Mouse (Mus musculus) stomach, embryonic 16.5 days (tissue): ENCODE measurements around the gene Adgrg5. TPM values are rescaled to one million over a fixed set of nuclear protein-coding genes. Genes with fewer than 3 reads are reported as not detected.

Experiments used
- ATAC-seq: fragments of 200-750 bp; cut with Nextera tagmentation; 2 replicates; pipeline ENCODE4 v1.8.0; 2017; ENCODE audit warnings: moderate number of reproducible peaks, moderate TSS enrichment; ENCODE audit not compliant: insufficient read depth, low FRiP score
- H3K27ac ChIP-seq: fragments of 300-500 bp; sonication (generic); 2 replicates; pipeline ENCODE4 v1.5.1; 2014; ENCODE audit warnings: low read length
- H3K27me3 ChIP-seq: fragments of 300-500 bp; sonication (generic); 2 replicates; pipeline ENCODE4 v1.6.1; 2014; ENCODE audit warnings: low read length, control low read depth, mixed read lengths; ENCODE audit not compliant: control insufficient read depth, insufficient read depth
- H3K36me3 ChIP-seq: fragments of 300-500 bp; sonication (generic); 2 replicates; pipeline ENCODE4 v1.6.1; 2014; ENCODE audit warnings: low read length; ENCODE audit not compliant: control insufficient read depth, insufficient read depth
- H3K4me1 ChIP-seq: fragments of 300-500 bp; sonication (generic); 2 replicates; pipeline ENCODE4 v1.6.1; 2014; ENCODE audit warnings: low read length, control low read depth, mixed read lengths; ENCODE audit not compliant: control insufficient read depth, insufficient read depth
- H3K4me2 ChIP-seq: fragments of 300-500 bp; sonication (generic); 2 replicates; pipeline ENCODE4 v1.6.1; 2014; ENCODE audit warnings: low read depth, low read length, mixed read lengths
- H3K4me3 ChIP-seq: fragments of 300-500 bp; sonication (generic); replicated peaks from 2 replicates; pipeline ENCODE4 v1.5.1; 2014; ENCODE audit warnings: mild to moderate bottlenecking, low read length
- H3K9ac ChIP-seq: fragments of 300-500 bp; sonication (generic); 2 replicates; pipeline ENCODE4 v1.6.1; 2014; ENCODE audit warnings: low read length
- H3K9me3 ChIP-seq: fragments of 300-500 bp; sonication (generic); replicated peaks from 2 replicates; pipeline ENCODE4 v1.6.1; 2016; ENCODE audit warnings: low read length, control low read depth; ENCODE audit not compliant: control insufficient read depth
- WGBS: fragments of 180-500 bp; shearing (Covaris S2); extraction: QIAGEN DNeasy Blood & Tissue Kit; methylation state at CpG from one replicate; pipeline ENCODE4 v1.1.7; 2014; 5-methylcytosine and 5-hydroxymethylcytosine counted together
- polyA plus RNA-seq: library from polyadenylated mRNA; unstranded; fragments of >200 nt; fragmentation: Nextera tagmentation; extraction: Ambion mirVana; gene quantifications from 2 replicates; pipeline ENCODE4 v1.2.1, GENCODE M21; 2015

The Adgrg5 gene
- polyA plus RNA-seq, 1 experiment from 2014 or later: 0.45 TPM

DNA sequence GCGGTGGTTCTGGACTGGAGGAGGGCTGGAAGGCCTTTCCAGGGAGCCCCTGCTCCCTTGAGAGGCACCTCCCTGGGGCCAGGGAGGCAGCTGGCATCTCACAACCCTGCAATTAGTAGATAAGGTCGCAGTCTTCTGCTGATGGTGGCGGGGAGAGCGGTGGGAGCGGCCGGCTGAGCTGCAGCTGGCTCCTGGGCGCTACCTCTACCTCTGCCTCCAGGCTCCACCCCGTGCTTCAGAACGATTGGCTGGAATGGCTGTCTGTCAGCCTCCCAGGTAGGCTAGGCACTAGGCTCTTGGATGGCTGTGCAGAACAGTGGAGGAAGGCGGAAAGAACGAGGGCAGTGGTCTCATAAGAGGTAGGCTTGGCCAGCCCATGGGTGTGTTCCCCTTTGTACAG, 24.2 kb upstream of the Adgrg5 start:
- no peaks in the 10 kb centered on the region for H3K27me3 ChIP-seq
- WGBS: 23% methylated on average over 11 of the region's 11 CpGs
- peak overlapping the region; percentile 30 for H3K4me3 ChIP-seq
- peak overlapping the region; percentile 57 for H3K9ac ChIP-seq
- H3K36me3 ChIP-seq: no peaks in the 10 kb centered on the region
- peaks cover 19% of the 10 kb centered on the region for H3K4me1 ChIP-seq
- H3K27ac ChIP-seq: peak overlapping the region; percentile 34; the same call in 1 of the 2 replicates
- peak; percentile 89 for ATAC-seq
- peak overlapping the region; percentile 50 for H3K4me2 ChIP-seq
- no peaks in the 10 kb centered on the region for H3K9me3 ChIP-seq

DNA sequence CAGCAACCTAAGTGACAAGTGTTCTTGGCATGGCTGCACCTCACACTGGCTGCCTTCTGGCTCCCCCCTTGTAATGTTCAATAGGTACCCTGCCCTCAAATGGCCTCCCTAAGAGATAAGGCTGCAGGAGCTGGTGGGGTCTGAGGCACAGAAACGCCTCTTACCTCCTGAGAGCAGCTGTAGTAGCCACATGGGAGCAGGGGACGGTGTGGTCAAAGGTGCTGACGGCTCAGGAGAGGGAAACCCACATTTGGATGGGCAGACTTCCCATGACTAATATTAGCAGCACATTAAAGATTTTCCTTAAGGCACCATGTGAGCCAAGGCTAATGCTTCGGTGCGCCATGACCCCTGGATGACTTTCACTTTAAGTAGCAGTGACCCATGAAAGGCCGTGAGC, 22.9 kb upstream of the Adgrg5 start:
- ATAC-seq: no peak
- no peak overlapping the region for H3K4me2 ChIP-seq
- 26% methylated on average over 6 of the region's 6 CpGs for WGBS
- H3K27me3 ChIP-seq: no peaks in the 10 kb centered on the region
- peaks cover 26% of the 10 kb centered on the region for H3K4me1 ChIP-seq
- H3K9ac ChIP-seq: no peak overlapping the region
- H3K36me3 ChIP-seq: no peaks in the 10 kb centered on the region
- no peak overlapping the region for H3K4me3 ChIP-seq
- H3K9me3 ChIP-seq: no peaks in the 10 kb centered on the region
- peak overlapping the region; percentile 2; the same call in 1 of the 2 replicates for H3K27ac ChIP-seq

GRCm38 (mm10) chr8:94901031-94901430, 22.5 kb upstream of the Adgrg5 start:
- Histone ChIP-seq H3K36me3 (no peaks in the 10 kb centered on the region), H3K4me2 (no peak overlapping the region), H3K27me3 (no peaks in the 10 kb centered on the region), H3K9ac (no peak overlapping the region), H3K4me1 (peaks cover 26% of the 10 kb centered on the region), H3K4me3 (no peak overlapping the region), H3K9me3 (no peaks in the 10 kb centered on the region), H3K27ac (peak overlapping the region; percentile 2; the same call in 1 of the 2 replicates)
- no peak for ATAC-seq
- WGBS: 19% methylated on average over 5 of the region's 5 CpGs

- no peaks in the 10 kb centered on the region for H3K36me3 ChIP-seq
Observed at GRCm38 (mm10) chr8:94903709-94904108, 19.8 kb upstream of the Adgrg5 start.

DNA sequence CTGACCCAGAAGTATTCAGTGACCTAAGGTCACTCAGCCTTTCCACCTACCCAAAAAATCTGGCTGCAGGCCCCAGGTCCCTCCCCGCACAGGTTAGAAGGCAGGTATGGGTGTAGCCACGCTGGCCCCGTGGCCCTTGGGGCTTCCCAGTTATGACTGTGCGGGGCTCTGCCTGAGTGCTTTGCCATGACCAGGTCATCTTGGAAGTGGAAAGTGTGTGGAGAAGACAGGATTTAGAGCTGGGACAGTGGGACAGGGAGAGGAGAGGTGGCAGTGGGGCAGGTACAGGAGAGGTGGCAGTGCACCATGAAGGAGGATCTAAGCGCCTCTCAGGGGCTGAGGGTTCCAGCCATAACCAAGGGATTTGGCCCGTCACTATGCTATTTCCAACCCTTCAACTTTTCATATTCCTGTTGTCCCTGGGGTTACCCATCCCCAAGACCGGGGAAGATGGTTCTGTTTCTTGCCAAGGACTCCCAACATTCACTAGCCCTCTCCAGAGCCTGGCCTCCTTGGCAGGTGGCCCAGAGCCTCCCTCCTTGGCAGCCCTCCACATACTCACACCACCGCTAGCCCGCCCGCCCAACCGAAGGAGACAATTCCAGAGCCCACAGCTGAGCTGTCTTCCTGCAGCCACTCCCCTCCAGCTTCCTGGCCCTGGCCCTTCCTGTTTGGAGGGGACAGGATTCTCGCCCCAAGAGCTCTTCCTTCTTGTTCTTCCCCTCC, 18.9 kb upstream of the Adgrg5 start:
- 57% methylated on average over 12 of the region's 12 CpGs for WGBS
- Histone ChIP-seq H3K27ac (peak overlapping the region; percentile 68; the same call in 1 of the 2 replicates), H3K4me3 (no peak overlapping the region), H3K9me3 (no peaks in the 10 kb centered on the region), H3K4me1 (peaks cover 17% of the 10 kb centered on the region; the same call in 1 of the 2 replicates), H3K4me2 (no peak overlapping the region), H3K9ac (0 out of 2 replicates have a peak overlapping the region, but pooled peaks have one; percentile 26), H3K36me3 (no peaks in the 10 kb centered on the region), H3K27me3 (no peaks in the 10 kb centered on the region)
- ATAC-seq: peak; percentile 42; the same call in 1 of the 2 replicates

More at GRCm38 (mm10) chr8:94903709-94904108, 19.8 kb upstream of the Adgrg5 start:
- no peak overlapping the region for H3K4me2 ChIP-seq
- no peaks in the 10 kb centered on the region for H3K9me3 ChIP-seq
- no peaks in the 10 kb centered on the region for H3K27me3 ChIP-seq
- no peak overlapping the region for H3K9ac ChIP-seq
- ATAC-seq: peak; percentile 31; the same call in 1 of the 2 replicates
- no peak overlapping the region; the same call in 1 of the 2 replicates for H3K27ac ChIP-seq
- H3K4me1 ChIP-seq: peaks cover 25% of the 10 kb centered on the region
- 52% methylated on average over 12 of the region's 12 CpGs for WGBS
- no peak overlapping the region for H3K4me3 ChIP-seq

GRCm38 (mm10) chr8:94907591-94908300, 15.7 kb upstream of the Adgrg5 start:
- Histone ChIP-seq H3K9ac (no peak overlapping the region), H3K4me1 (peaks cover 8% of the 10 kb centered on the region; the same call in 1 of the 2 replicates), H3K27ac (peak overlapping the region; percentile 15; the same call in 1 of the 2 replicates), H3K36me3 (0 out of 2 replicates have a peak, but pooled peaks cover 3% of the 10 kb centered on the region), H3K4me3 (no peak overlapping the region), H3K27me3 (no peaks in the 10 kb centered on the region), H3K9me3 (no peaks in the 10 kb centered on the region), H3K4me2 (no peak overlapping the region)
- WGBS: 79% methylated on average over 18 of the region's 18 CpGs
- ATAC-seq: no peak

DNA sequence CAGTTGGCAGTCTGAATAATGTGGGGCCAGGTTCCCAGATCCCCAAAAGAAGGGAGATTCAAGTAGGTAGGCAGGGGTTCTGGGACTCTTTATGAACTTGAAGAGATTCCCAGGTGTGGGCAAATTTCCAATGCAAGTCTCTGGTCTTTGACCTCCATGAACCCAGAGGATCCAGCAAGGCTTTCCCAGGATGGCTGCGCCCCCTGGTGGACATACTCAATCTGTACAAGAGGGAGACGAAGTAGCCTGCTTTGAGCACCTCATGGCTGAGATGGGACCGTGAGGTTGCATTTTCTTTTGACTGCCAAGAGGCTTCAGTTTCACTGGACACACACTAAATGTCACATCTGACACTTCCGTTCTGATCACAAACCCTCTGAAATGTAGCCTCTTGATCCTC, 14.6 kb upstream of the Adgrg5 start:
- no peak overlapping the region for H3K4me2 ChIP-seq
- H3K36me3 ChIP-seq: 0 out of 2 replicates have a peak, but pooled peaks cover 6% of the 10 kb centered on the region
- H3K4me1 ChIP-seq: peaks cover 17% of the 10 kb centered on the region
- no peaks in the 10 kb centered on the region for H3K27me3 ChIP-seq
- no peak overlapping the region for H3K4me3 ChIP-seq
- H3K9ac ChIP-seq: 0 out of 2 replicates have a peak overlapping the region, but pooled peaks have one; percentile 2
- no peak overlapping the region for H3K27ac ChIP-seq
- no peaks in the 10 kb centered on the region for H3K9me3 ChIP-seq
- WGBS: 16% methylated on average over 4 of the region's 4 CpGs
- no peak for ATAC-seq

DNA sequence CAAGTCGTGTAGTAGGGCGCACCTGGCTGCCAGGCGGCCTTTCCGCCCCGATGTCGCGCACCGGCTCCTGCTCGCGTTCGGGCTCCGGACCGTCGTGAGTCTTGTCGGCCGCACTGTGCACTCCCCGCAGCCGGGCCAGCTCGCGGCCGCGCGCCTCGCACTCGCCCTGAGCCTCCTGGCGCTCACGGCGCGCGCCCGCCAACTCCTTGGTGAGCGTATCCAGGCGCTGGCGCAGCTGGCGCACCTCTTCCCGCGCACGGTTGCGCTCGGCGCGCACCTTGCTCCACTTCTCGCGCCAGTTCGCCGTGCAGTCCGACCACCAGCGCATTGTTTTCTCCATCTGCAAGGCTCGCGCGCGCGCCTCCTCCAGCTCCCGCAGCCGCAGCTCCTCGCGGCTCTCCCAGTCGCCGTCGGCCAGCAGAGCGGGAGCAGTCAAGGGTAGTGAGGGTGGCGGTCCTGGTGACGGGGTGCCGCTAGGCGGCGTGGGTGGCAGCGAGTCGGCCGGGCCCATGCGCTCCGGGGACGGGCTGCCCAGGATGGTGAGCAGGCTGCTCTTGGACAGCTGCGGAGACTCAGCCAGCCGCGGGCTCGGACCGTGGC, 10.3 kb upstream of the Adgrg5 start:
- peaks cover 40% of the 10 kb centered on the region for H3K4me1 ChIP-seq
- H3K27ac ChIP-seq: no peak overlapping the region
- peak overlapping the region; percentile 60 for H3K4me2 ChIP-seq
- no peaks in the 10 kb centered on the region for H3K9me3 ChIP-seq
- H3K9ac ChIP-seq: peak overlapping the region; percentile 47; the same call in 1 of the 2 replicates
- H3K36me3 ChIP-seq: 0 out of 2 replicates have a peak, but pooled peaks cover 6% of the 10 kb centered on the region
- peak overlapping the region; percentile 38 for H3K4me3 ChIP-seq
- H3K27me3 ChIP-seq: no peaks in the 10 kb centered on the region
- ATAC-seq: peak; percentile 26; the same call in 1 of the 2 replicates
- 22% methylated on average over 77 of the region's 77 CpGs for WGBS
